Mouse (Mus musculus) adrenal gland, postnatal 4 days (tissue): ENCODE results near the gene Tnik. TPM values are rescaled to one million over a fixed set of nuclear protein-coding genes. Genes with fewer than 3 reads are reported as not detected.

Experiments used
- DNase-seq, 2 experiments: peaks; one replicate each; pipeline ENCODE4 v3.0.0; 2021 to 2022; ENCODE audit warnings: low spot score in 2 of 2, mixed read lengths in 2 of 2
- total RNA-seq, 2 experiments: library from RNA; stranded (reverse); gene quantifications; 2 replicates each; pipeline ENCODE4 v1.2.3; 2021

The Tnik gene
- total RNA-seq, 2 experiments from 2014 or later, result 36.9 to 40.8 TPM

DNA sequence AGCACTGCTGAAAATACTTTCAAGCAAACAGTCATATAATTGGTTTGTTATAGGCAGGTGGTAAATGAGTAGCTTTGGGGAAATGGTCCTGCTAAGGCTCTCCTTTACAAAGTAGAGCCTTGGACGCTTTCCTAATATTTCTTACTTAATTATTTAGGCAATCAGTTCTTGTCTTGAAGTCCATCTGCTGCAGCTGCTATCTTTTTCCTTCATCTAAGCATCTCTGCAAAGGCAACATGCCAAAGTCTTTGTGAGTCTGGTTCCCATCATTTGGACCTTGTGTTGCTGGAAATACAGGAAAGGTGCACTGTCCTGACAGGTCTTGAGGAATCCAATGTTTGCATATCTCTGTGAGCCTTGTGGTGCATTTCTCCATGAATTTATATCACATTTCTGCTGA is 82.9 kb downstream of the Tnik start:
- no peak for DNase-seq

GRCm38 (mm10) chr3:28346476-28346875 is 83.5 kb downstream of the Tnik start:
- no peak for DNase-seq

- no peak for DNase-seq
These were observed 85.7 kb downstream of the Tnik start for GRCm38 (mm10) chr3:28348746-28349145.

DNA sequence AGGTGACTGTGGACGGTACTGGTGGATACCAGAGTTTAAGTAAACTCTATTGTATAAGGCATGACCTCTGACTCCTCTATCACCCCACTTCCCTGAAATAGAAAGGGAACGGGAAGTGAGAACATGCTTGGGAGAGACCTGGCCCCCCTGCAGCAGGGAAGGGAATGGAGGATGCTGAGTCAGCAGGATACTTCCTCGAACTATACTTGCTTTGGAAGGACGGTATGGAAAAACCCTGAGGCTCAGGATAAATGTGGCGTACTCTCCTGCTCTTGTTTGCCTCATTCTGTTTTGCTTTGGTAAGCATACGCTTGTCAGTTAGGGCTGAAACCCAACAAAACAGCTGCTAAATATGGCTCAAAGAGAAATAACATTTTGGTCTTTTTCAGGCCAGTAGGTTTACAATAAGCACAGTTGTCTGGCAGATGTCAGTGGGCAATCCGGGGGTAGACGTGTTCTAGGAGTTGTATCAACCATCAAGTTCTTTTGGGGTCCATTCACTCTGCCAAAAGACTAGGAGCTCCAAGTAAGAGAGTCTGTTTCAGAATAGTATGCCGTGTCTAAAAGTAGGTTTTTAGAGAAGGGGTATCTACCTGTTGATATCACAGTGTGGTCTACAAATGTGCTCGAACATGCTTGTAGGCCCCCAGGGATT is 87.3 kb downstream of the Tnik start:
- DNase-seq, result no peak

DNA sequence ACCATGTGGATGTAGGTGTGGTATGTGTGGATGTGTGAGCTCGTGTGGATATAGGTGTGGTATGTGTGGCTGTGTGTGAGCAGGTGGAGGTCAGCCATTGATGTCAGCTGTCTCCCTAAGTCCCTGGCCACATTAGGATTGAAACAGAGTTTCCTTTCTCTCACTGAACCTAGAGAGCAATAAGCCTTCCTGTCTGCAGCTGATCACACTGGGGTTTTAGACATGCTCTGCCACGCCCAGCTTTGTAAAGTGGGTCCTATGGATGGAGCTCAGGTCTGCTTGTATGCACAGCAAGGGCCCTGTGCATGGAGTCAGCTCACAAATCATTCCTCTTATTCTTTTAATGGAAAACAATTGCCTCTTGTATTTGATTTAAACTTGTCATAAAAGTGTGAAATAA is 95.4 kb downstream of the Tnik start:
- no peak for DNase-seq

DNA sequence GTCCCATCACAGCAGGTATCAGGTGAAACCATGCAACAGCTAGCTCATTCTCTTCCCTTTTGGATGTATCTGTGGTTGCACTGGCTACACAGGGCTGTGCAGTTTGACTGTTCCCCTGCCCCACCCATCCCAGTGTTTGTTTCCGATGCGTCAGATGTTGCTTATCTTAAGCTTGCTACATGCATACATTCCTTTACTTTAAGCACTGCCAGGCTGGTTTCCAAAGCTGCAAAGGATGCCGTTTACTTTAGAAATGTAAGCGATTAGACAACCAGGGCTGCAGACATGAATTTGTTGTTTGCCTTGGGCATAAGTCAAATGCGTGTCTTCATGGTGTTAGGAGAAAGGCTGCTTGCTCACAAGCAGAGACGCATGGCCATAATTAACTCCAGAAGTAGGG is 96.1 kb downstream of the Tnik start:
- no peak for DNase-seq

DNA sequence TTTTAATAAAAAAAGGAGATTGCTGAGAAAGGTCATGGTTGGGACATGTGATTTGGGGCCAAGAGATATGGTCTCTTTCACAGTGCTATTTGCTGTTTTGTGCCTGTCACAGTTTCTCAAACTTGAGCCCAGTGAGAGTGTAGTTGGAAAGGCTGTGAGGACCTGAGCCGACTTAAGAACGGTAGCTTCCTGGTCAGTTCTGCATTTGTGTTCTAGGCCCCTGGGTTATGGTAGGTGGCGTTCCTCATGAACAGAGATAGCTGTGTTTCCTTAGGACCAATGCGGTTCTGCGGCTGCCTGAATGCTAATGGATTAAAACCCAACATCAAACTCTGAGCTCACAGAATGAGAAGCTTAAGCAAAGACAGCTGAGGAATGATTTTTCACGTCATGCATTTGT is 98.0 kb downstream of the Tnik start:
- DNase-seq, result no peak

DNA sequence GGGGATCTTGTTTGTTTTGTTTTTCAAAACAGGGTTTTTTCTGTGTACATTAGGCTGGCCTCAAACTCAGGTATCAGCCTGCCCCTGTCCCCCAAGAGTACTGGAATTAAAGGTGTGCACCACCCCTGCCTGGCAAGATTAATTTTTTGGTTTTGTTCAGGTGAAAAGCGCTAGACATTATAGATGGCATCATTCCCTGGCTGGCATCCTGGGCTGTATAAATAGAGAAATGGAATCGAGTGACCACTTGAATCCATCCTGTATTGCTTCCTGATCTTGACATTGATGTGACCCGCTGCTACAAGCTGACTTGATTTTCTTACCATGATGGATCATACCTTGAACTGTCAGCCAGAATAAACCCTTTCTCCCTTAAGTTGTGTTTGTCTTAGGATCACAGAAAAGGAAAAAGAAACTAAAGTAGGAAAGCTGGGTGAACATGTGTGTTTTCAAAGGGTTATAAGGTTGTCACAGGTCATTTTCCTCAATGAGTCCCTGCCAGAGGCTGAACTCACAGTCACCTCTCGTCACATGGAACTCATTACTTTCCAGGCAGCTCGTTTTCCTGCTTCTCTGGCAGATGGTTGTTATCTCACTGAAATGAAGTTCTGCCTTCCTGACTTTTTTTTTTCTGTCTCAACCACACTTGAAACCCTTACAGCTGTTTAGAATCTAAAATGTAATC is 100.6 kb downstream of the Tnik start:
- DNase-seq, result no peak

GRCm38 (mm10) chr3:28368746-28369145 is 105.7 kb downstream of the Tnik start:
- no peak for DNase-seq

GRCm38 (mm10) chr3:28369266-28369665 is 106.3 kb downstream of the Tnik start:
- no peak for DNase-seq

DNA sequence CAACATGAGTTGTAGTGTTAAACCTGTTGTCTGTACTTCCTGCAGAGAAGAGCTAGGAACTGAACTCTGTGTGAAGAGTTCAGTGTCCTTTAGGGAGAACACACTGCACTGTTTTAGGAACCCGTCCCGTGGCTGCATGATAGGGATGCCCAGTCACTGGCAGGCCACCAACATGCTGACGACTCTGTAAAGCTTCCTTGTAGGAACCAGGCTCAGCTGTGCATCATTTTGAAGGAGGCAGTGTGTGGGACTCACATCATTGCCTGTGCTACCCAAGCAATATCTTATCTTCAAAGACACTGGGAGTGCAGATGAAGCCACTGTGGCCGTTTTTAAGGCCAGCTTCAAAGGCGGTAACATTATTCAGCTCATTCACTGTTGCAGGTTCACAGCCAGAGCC is 106.7 kb downstream of the Tnik start:
- no peak for DNase-seq

GRCm38 (mm10) chr3:28371583-28371982 is 108.6 kb downstream of the Tnik start:
- no peak for DNase-seq

DNA sequence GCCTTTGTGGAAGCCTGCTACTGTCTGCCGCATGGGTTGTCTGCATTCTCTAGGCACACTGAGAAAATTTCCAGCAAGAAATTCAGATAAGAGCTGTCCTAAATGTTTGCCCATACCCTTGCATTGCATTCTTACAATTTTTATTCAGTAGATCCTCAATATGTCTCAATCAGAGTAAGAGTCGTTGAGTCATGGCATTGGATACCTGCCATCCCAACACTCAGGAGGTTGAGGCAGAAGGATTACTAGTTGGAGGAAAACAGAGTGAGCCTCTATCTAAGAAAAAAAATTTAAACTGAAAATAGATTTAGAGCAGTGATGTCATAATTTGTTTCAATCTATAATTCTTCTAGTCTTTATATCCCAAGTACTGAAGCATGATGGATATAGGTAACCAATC is 109.4 kb downstream of the Tnik start:
- no peak for DNase-seq

DNA sequence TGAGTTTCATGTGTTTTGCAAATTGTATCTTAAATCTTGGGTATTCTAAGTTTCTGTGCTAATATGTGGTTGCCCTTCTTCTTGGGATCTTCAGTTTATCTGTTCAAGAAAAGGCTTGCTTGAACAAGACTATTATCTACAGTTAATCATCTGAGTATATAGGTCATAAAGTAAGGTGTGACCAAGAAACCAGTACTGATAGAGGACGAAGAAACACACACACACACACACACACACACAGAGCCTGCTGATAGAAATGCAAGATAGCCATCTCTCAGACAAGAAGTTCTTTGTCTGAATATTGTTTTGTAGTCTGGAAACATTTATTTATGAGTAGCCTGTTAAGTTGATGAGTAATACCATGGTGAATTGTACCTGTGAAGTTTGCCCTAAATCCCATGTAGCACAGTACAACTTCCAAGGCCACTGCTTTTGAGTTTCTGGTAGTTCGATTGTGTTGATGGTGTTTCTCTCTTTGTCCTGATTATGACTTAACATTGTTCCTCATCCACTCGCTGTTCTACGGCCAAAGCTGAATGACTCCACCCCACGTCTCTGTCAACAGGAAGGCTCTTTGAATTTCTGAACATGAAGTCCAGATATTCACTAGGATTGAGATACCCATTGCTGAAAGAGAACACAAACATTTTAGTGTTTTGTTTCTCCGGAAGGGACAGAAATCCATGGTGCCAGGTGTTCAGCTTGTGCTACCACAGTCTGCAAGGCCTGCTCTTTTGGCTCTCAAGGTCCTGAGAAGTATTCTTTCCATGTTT is 111.9 kb downstream of the Tnik start:
- DNase-seq, result no peak

DNA sequence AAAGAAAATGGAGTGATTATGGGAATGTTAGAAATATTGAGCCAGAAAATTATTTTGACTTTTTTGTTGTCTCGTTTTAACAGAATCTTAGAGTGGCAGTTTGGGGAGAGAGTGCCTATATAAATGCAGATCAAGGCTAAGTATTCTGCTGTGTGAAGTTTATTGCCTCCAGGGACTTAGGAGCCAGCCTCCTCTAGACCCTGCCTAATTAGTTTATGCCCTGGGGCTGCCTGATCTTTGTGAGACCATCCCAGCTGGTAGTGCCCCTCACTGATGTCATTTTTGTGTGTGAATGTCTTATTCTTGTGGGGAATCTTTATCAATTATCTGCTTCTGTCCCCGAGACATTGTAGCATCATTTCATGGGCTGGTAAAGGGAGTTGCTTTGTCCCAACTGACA is 117.2 kb downstream of the Tnik start:
- no peak for DNase-seq

GRCm38 (mm10) chr3:28383526-28384126 is 120.6 kb downstream of the Tnik start:
- no peak for DNase-seq

DNA sequence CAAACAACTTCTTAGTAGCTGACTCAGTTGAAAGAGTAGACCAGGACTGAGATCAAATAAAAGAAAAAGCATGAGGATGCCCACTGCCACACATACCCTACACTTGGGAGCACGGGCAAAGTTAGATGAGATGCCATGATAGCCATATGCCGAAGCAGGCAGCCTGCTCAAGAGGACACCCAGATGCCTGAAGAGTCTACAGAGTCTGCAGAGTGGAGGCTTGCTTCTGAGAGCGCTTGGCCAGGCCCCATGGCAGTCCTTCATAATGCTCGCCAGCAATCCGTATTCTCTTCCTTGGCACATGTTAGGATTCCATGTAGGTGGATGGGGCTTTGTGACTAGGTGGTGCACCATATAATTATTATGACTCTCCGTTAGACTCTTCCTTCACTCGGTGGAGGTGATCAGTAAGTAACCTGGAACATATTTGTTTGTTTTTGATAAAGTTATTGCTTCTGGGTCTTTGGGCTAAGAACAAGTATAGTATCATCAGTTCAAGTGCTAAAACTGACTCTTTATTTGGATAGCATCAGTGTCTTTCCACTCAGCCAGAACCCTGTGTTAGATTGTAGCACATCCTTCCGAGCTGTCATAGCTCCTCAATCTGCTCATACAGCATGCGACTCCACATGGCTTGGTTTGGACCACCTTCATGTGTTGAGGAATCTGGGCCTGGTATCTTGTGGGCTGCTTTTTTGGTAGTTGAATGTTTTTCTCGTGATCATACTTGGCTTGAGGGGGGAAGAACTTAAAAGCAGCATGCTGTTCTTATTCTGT is 122.4 kb downstream of the Tnik start:
- DNase-seq, result no peak

DNA sequence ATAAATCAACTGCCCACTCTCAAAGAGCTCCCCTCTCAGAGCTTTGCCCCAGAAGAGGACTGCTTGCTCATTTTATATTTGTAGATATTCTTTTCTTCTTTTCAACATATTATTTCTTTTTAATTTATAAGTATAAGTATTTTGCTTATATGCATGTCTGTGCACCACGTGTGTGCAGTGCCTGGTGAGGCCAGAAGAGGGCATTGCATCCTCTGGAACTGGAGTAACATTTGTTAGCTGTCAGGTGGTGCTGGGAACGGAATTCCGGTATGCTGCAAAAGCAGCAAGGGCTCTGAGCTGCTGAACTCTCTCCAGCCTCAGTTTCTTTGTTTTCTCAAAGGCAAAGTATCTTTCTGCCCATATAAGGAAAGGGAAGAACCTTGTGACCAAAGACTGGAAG is 125.5 kb downstream of the Tnik start:
- DNase-seq, result no peak

DNA sequence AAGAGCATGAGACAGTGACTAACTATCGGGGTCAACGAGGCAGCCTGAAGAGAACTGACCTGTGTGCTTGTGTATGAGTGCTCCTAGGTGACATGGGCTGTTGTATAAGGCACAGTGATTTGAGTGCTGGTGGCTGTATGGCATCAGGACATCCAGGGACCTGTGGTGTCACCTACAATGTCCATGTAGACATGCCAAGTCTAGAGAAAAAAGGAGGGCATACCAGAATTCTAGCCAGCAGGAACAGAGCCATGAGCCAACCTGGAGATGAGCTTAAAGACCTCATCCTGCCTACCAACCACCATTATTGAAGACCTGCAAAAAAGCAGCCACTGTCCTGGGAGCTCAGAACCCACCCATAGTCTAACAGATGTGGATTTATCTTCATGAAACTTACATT is 127.2 kb downstream of the Tnik start:
- no peak for DNase-seq

DNA sequence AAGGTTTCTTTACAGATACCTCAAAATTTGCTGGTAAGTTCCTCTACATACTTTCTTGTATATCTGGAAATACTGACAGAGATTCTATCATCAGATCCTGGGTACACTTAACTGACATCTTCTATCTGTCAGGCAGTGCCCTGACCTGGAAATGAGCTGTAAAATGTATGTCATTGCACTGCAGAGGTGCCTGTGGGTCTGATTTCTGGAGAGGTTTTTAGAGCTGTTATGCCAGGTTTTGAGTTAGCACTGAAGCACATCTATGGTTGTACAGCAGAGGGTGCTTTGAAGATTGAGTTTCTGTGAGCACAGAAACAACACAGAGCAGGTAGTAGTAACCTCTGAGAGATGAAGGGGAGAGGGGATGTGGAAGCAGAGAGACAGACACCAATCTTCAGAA is 129.5 kb downstream of the Tnik start:
- no peak for DNase-seq

DNA sequence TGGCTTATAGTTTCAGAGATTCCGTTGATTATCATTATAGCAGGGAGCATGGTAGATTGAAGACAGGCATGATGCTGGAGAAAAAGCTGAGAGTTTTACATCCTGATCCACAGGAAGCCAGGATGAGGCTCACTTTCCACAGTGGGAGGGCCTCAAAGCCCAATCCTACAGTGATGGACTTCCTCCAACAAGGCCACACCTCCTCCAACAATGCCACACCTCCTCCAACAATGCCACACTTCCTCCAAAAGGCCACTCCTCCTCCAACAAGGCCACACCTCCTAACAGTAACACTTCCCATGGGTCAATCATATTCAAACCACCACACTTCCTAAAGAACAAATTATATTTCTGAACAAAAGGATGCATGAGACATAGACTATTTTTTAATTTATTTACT is 135.8 kb downstream of the Tnik start:
- no peak for DNase-seq
